Mouse (Mus musculus): Measurements from ENCODE around the gene Glo1. TPM values are rescaled to one million over a fixed set of nuclear protein-coding genes. Genes with fewer than 3 reads are reported as not detected.
A peak's percentile ranks its signal among the peaks of the same experiment; 100 is the strongest.

Gene Glo1
- polyA plus RNA-seq, 1 experiment from 2014 or later: 232 TPM

DNA sequence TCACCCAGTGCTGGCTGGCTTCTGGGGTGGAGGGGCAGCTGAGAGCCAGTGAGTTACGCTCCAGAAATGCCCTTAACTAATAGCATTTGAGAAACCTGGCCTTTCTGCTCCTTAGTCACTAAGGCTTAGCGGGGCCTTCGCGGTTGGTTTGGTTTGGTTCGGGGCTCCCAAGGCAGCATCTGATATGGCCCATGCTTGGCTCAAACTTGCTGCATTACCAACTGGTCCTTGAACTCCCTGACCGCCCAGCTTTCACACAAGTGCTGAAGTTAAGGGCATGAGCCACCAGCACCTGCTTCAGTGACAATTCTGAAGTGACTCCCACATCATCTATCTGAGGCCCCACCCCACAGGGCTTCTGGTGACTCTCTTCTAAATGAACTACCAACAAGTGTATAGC is 22.4 kb downstream of the Glo1 start:
- H3K27ac ChIP-seq (replicated peaks; ENCODE audit: low read depth, low read length): no peak overlapping the region
- no peak overlapping the region for H3K4me2 ChIP-seq (ENCODE audit: low read depth, severe bottlenecking)
- no peaks in the 10 kb centered on the region for H3K27me3 ChIP-seq (ENCODE audit: control insufficient read depth, insufficient read depth, low read length)
- 92% methylated on average over 6 of the region's 6 CpGs for WGBS
- peaks cover 12% of the 10 kb centered on the region; the same call in 1 of the 2 replicates for H3K36me3 ChIP-seq (ENCODE audit: control insufficient read depth, insufficient read depth, low read length)
- ATAC-seq (ENCODE audit: insufficient number of reproducible peaks, low FRiP score, low TSS enrichment, low read depth) (no peak), DNase-seq (ENCODE audit: low spot score) (no peak)
- H3K9me3 ChIP-seq (ENCODE audit: control insufficient read depth, low read length): no peaks in the 10 kb centered on the region
- H3K4me1 ChIP-seq (ENCODE audit: control insufficient read depth, insufficient read depth, low read length): 0 out of 2 replicates have a peak, but pooled peaks cover 8% of the 10 kb centered on the region
- H3K4me3 ChIP-seq (ENCODE audit: low read depth, low read length): no peak overlapping the region
- no peak overlapping the region for H3K9ac ChIP-seq (ENCODE audit: low read length)

DNA sequence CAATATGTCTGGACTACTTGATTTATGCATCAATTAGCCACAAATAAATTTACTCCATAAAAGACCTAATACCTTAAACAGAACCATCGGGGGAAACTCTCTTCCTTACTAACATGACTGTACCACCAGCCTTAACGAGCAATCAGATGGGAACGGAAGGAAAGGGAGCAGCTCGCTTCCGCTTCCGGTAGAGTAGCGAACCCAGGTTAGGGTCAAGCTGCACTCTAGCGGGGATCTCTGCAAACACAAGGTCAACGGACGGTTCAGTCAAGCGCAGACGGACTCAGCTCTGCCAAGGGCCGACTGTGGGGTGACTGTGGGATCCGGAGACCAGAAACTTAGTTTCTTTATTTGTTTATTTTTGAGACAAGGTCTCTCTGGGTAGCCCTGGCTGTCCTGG is 24.5 kb downstream of the Glo1 start:
- no peak for DNase-seq (ENCODE audit: low spot score)
- H3K4me3 ChIP-seq (ENCODE audit: low read depth, low read length): no peak overlapping the region
- 0 out of 2 replicates have a peak, but pooled peaks cover under 1% of the 10 kb centered on the region for H3K4me1 ChIP-seq (ENCODE audit: control insufficient read depth, insufficient read depth, low read length)
- H3K9ac ChIP-seq (ENCODE audit: low read length): no peak overlapping the region
- no peak overlapping the region for H3K4me2 ChIP-seq (ENCODE audit: low read depth, severe bottlenecking)
- peaks cover 21% of the 10 kb centered on the region for H3K36me3 ChIP-seq (ENCODE audit: control insufficient read depth, insufficient read depth, low read length)
- H3K9me3 ChIP-seq (ENCODE audit: control insufficient read depth, low read length): no peaks in the 10 kb centered on the region
- no peak overlapping the region for H3K27ac ChIP-seq (replicated peaks; ENCODE audit: low read depth, low read length)
- no peak for ATAC-seq (ENCODE audit: insufficient number of reproducible peaks, low FRiP score, low TSS enrichment, low read depth)
- 82% methylated on average over 14 of the region's 14 CpGs for WGBS
- no peaks in the 10 kb centered on the region for H3K27me3 ChIP-seq (ENCODE audit: control insufficient read depth, insufficient read depth, low read length)

DNA sequence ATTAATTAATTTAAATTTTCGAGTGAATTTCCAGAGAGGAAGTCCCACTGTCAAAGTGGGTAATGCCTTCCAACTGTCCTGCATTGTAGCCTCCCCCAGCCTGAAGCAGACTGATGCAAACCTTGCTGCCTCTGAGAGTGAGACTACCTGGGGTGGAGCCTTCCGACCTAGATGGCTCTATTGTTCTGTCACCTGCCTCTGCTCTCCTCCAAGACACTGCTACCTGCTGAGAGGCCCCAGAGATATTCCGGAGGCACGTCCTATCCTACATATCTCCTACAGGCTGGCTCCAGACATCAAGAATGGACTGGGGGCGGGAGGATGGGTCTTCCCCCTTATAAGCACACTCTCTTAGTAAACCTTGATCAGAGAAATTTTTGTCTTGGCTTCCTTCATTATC is 28.4 kb downstream of the Glo1 start:
- Histone ChIP-seq H3K27ac (replicated peaks; ENCODE audit: low read depth, low read length) (no peak overlapping the region), H3K9me3 (ENCODE audit: control insufficient read depth, low read length) (no peaks in the 10 kb centered on the region), H3K4me1 (ENCODE audit: control insufficient read depth, insufficient read depth, low read length) (no peaks in the 10 kb centered on the region), H3K9ac (ENCODE audit: low read length) (no peak overlapping the region), H3K36me3 (ENCODE audit: control insufficient read depth, insufficient read depth, low read length) (peaks cover 27% of the 10 kb centered on the region), H3K4me2 (ENCODE audit: low read depth, severe bottlenecking) (no peak overlapping the region), H3K27me3 (ENCODE audit: control insufficient read depth, insufficient read depth, low read length) (no peaks in the 10 kb centered on the region), H3K4me3 (ENCODE audit: low read depth, low read length) (no peak overlapping the region)
- DNase-seq (ENCODE audit: low spot score): no peak
- 89% methylated on average over 5 of the region's 5 CpGs for WGBS
- no peak for ATAC-seq (ENCODE audit: insufficient number of reproducible peaks, low FRiP score, low TSS enrichment, low read depth)

DNA sequence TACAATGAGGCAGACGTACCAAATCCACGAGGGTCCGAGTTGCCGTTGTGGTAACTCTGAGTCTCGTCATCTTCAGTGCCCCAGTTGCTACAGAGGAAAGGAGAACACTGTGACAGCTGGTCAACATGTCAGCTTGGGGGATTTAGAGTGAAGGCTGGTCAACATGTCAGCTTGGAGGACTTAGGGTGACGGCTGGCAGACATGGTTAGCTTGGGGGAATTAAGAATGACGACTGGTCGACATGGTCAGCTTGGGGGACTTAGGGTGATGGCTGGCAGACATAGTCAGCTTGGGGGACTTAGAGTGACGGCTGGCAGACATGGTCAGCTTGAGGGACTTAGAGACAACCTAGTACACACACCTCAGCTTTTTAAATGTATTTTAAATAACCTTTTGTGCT is 28.9 kb downstream of the Glo1 start:
- Histone ChIP-seq H3K27ac (replicated peaks; ENCODE audit: low read depth, low read length) (no peak overlapping the region), H3K9me3 (ENCODE audit: control insufficient read depth, low read length) (no peaks in the 10 kb centered on the region), H3K9ac (ENCODE audit: low read length) (no peak overlapping the region), H3K27me3 (ENCODE audit: control insufficient read depth, insufficient read depth, low read length) (no peaks in the 10 kb centered on the region), H3K4me2 (ENCODE audit: low read depth, severe bottlenecking) (no peak overlapping the region), H3K36me3 (ENCODE audit: control insufficient read depth, insufficient read depth, low read length) (peaks cover 27% of the 10 kb centered on the region), H3K4me1 (ENCODE audit: control insufficient read depth, insufficient read depth, low read length) (no peaks in the 10 kb centered on the region), H3K4me3 (ENCODE audit: low read depth, low read length) (no peak overlapping the region)
- 93% methylated on average over 9 of the region's 9 CpGs for WGBS
- no peak for DNase-seq (ENCODE audit: low spot score)
- ATAC-seq (ENCODE audit: insufficient number of reproducible peaks, low FRiP score, low TSS enrichment, low read depth): no peak

DNA sequence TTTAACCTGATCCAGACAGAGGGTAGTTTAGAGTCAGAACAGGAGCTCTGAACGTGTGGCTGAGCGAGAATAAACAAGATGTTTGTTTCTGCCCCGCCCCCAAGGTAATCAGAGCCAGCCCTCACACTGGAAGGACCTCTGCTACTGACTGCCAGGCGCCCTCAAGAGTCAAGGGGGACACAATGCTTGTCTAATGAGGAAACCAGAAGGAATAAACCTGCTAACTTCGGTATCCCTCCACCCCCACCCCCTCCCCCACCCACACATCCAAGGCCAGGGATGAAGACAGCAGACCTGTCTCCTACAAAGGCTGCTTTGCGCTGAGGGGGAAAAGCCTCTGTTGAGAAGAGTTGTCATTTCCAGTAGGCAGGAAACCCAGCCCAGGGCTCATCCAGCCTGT is 31.8 kb downstream of the Glo1 start:
- H3K9ac ChIP-seq (ENCODE audit: low read length): no peak overlapping the region
- DNase-seq (ENCODE audit: low spot score) (peak; percentile 32), ATAC-seq (ENCODE audit: insufficient number of reproducible peaks, low FRiP score, low TSS enrichment, low read depth) (no peak)
- no peaks in the 10 kb centered on the region for H3K9me3 ChIP-seq (ENCODE audit: control insufficient read depth, low read length)
- WGBS: 38% methylated on average over 6 of the region's 6 CpGs
- no peaks in the 10 kb centered on the region for H3K4me1 ChIP-seq (ENCODE audit: control insufficient read depth, insufficient read depth, low read length)
- H3K27me3 ChIP-seq (ENCODE audit: control insufficient read depth, insufficient read depth, low read length): no peaks in the 10 kb centered on the region
- peaks cover 15% of the 10 kb centered on the region for H3K36me3 ChIP-seq (ENCODE audit: control insufficient read depth, insufficient read depth, low read length)
- no peak overlapping the region for H3K27ac ChIP-seq (replicated peaks; ENCODE audit: low read depth, low read length)
- no peak overlapping the region for H3K4me2 ChIP-seq (ENCODE audit: low read depth, severe bottlenecking)
- H3K4me3 ChIP-seq (ENCODE audit: low read depth, low read length): no peak overlapping the region

DNA sequence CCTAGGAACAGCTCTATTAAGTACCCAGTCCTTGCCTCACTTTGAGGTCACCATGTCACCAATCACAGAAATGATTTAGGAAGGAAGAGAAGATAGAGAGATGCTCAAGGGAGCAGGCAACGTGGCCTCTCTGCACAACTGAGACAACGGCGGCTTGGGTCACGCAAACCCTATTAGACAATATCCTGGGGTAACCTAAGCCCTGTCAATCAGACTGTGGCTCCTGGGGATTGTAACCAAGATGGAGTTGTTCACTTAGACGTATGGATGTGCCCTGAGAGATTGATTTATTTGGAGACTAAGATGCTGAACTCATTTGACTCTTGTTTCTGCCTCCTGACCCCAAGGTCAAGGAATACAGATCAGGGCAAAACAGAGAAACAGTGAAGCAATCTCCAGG is 32.3 kb downstream of the Glo1 start:
- Histone ChIP-seq H3K4me1 (ENCODE audit: control insufficient read depth, insufficient read depth, low read length) (no peaks in the 10 kb centered on the region), H3K27ac (replicated peaks; ENCODE audit: low read depth, low read length) (no peak overlapping the region), H3K4me2 (ENCODE audit: low read depth, severe bottlenecking) (no peak overlapping the region), H3K9me3 (ENCODE audit: control insufficient read depth, low read length) (no peaks in the 10 kb centered on the region), H3K36me3 (ENCODE audit: control insufficient read depth, insufficient read depth, low read length) (peaks cover 15% of the 10 kb centered on the region), H3K9ac (ENCODE audit: low read length) (no peak overlapping the region), H3K27me3 (ENCODE audit: control insufficient read depth, insufficient read depth, low read length) (no peaks in the 10 kb centered on the region), H3K4me3 (ENCODE audit: low read depth, low read length) (no peak overlapping the region)
- 55% methylated on average over 5 of the region's 5 CpGs for WGBS
- ATAC-seq (ENCODE audit: insufficient number of reproducible peaks, low FRiP score, low TSS enrichment, low read depth): no peak
- DNase-seq (ENCODE audit: low spot score): no peak

DNA sequence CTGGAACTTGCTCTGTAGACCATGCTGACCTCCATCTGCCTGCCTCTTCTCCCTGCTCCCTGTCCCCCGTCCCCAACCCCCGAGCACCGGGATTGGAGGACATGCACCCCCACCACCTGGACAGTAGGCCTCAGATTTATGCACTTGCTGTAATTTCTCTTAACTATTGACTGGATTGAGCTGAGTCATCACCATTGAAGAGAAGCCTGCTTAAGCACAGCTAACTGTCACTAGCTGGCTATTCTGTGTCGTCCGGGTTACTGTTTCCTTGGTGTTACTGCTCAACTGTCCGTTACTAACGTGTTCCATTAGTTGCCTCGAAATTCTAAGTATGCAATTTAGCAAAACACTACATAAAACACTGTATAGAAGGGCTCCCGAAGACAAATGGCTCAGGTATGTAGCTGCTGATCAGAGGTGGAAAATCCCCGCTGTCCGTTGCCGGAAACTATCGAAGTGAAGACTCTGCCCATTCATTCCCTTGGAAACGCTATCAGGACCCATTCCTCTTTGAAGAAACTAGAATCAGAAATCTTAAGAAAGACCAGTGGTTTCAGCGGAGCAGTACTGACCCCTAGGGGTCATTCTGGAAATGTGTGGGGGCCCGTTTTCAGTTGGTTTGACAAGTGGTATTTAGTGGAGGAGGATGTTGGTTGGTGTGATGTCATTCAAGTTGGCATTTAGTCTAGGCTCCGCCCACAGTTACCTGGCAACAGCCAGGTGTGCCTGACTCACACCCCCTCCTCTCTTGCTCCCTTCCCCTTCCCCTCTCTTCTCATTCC is 36.1 kb downstream of the Glo1 start:
- 65% methylated on average over 17 of the region's 17 CpGs for WGBS
- ATAC-seq (ENCODE audit: insufficient number of reproducible peaks, low FRiP score, low TSS enrichment, low read depth): no peak
- DNase-seq (ENCODE audit: low spot score): peak; percentile 63

DNA sequence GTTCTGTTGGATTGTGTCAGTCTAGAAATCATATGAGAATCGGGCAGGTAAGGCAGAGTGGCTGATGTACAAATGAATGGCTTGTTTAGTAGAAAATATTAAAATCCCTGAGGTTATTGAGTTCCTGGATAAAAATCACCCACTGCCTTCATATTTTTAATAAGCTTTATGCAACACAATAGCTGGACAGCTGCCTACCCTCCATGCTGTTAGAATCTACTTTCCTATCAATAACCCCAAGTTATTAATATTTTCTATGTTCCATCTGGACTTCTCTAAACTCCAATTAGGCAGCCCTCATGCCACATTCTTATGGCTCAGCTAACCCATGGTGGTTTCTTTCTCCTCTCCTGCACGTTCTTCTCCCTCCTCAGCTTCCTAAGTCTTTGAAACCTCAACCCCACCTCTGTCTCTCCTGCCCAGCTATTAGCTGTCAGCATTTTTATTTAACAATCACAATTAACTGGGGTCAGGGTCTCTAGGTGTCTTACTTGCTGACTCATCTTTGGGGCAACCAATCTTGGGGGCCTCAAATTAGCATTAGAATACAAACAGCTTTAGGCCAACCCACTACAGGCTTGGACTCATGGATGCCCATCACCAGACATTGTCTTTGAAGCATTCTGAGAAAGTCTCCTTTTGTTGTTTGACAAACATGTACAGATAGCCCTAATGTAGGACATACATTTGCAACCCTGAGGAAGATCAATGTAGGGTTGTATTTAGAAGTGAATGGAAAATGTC is 43.2 kb downstream of the Glo1 start:
- no peak overlapping the region for H3K9ac ChIP-seq (ENCODE audit: low read length)
- no peak overlapping the region for H3K4me2 ChIP-seq (ENCODE audit: low read depth, severe bottlenecking)
- ATAC-seq (ENCODE audit: insufficient number of reproducible peaks, low FRiP score, low TSS enrichment, low read depth) (no peak), DNase-seq (ENCODE audit: low spot score) (no peak)
- H3K9me3 ChIP-seq (ENCODE audit: control insufficient read depth, low read length): no peaks in the 10 kb centered on the region
- 77% methylated on average over 2 of the region's 2 CpGs for WGBS
- no peaks in the 10 kb centered on the region for H3K36me3 ChIP-seq (ENCODE audit: control insufficient read depth, insufficient read depth, low read length)
- no peaks in the 10 kb centered on the region for H3K27me3 ChIP-seq (ENCODE audit: control insufficient read depth, insufficient read depth, low read length)
- H3K4me3 ChIP-seq (ENCODE audit: low read depth, low read length): no peak overlapping the region
- no peak overlapping the region for H3K27ac ChIP-seq (replicated peaks; ENCODE audit: low read depth, low read length)
- H3K4me1 ChIP-seq (ENCODE audit: control insufficient read depth, insufficient read depth, low read length): no peaks in the 10 kb centered on the region

More for the DNA sequence above, 36.1 kb downstream of the Glo1 start:
- Histone ChIP-seq H3K4me2 (ENCODE audit: low read depth, severe bottlenecking) (no peak overlapping the region), H3K9ac (ENCODE audit: low read length) (no peak overlapping the region), H3K27ac (replicated peaks; ENCODE audit: low read depth, low read length) (no peak overlapping the region), H3K36me3 (ENCODE audit: control insufficient read depth, insufficient read depth, low read length) (no peaks in the 10 kb centered on the region), H3K4me1 (ENCODE audit: control insufficient read depth, insufficient read depth, low read length) (no peaks in the 10 kb centered on the region), H3K4me3 (ENCODE audit: low read depth, low read length) (no peak overlapping the region), H3K27me3 (ENCODE audit: control insufficient read depth, insufficient read depth, low read length) (no peaks in the 10 kb centered on the region), H3K9me3 (ENCODE audit: control insufficient read depth, low read length) (no peaks in the 10 kb centered on the region)

Measured in limb, embryonic 11.5 days (tissue).